Mouse (Mus musculus): ENCODE measurements around the gene Veph1.
A peak's percentile ranks its signal among the peaks of the same experiment; 100 is the strongest.

Gene Veph1

GRCm38 (mm10) chr3:66101074-66101473 lies 195.6 kb downstream of the Veph1 start:
- DNase-seq: no peak

GRCm38 (mm10) chr3:66091746-66092145 lies 204.9 kb downstream of the Veph1 start:
- no peak for DNase-seq

- DNase-seq: no peak
Measured at GRCm38 (mm10) chr3:66087608-66088007, 209.0 kb downstream of the Veph1 start.

- DNase-seq: no peak
Measured at GRCm38 (mm10) chr3:66083856-66084255, 212.8 kb downstream of the Veph1 start.

- no peak for DNase-seq
Measured at GRCm38 (mm10) chr3:66083407-66083806, 213.2 kb downstream of the Veph1 start.

- no peak for DNase-seq
Measured at GRCm38 (mm10) chr3:66082975-66083374, 213.7 kb downstream of the Veph1 start.

- DNase-seq: no peak
Measured at GRCm38 (mm10) chr3:66081363-66081736, 215.3 kb downstream of the Veph1 start.

GRCm38 (mm10) chr3:66080631-66081362 lies 215.8 kb downstream of the Veph1 start:
- DNase-seq: no peak

GRCm38 (mm10) chr3:66079886-66080285 lies 216.8 kb downstream of the Veph1 start:
- no peak for DNase-seq

- DNase-seq: no peak
Measured at GRCm38 (mm10) chr3:66078898-66079537, 217.6 kb downstream of the Veph1 start.

GRCm38 (mm10) chr3:66078026-66078721 lies 218.5 kb downstream of the Veph1 start:
- peak; percentile 51 to 74 for DNase-seq

- DNase-seq: no peak
Measured at GRCm38 (mm10) chr3:66070274-66070673, 226.4 kb downstream of the Veph1 start.

- peak in 1 of 2 experiments; percentile 8 for DNase-seq
Measured at GRCm38 (mm10) chr3:66063881-66064280, 232.8 kb downstream of the Veph1 start.

- DNase-seq: no peak
Measured at GRCm38 (mm10) chr3:66056912-66057311, 239.7 kb downstream of the Veph1 start.

GRCm38 (mm10) chr3:66055652-66056051 lies 241.0 kb downstream of the Veph1 start:
- DNase-seq: no peak

GRCm38 (mm10) chr3:66050092-66050886 lies 246.3 kb downstream of the Veph1 start:
- DNase-seq: no peak

GRCm38 (mm10) chr3:66040857-66041494 lies 255.7 kb downstream of the Veph1 start:
- DNase-seq: no peak

GRCm38 (mm10) chr3:66035226-66035625 lies 261.4 kb downstream of the Veph1 start:
- no peak for DNase-seq

- peak; percentile 14 to 22 for DNase-seq
Measured at GRCm38 (mm10) chr3:66033346-66033745, 263.3 kb downstream of the Veph1 start.

GRCm38 (mm10) chr3:66025454-66025853 lies 271.2 kb downstream of the Veph1 start:
- no peak for DNase-seq

- no peak for DNase-seq
Measured at GRCm38 (mm10) chr3:66024220-66024792, 272.3 kb downstream of the Veph1 start.

- DNase-seq: no peak
Measured at GRCm38 (mm10) chr3:66019171-66019570, 277.5 kb downstream of the Veph1 start.

All from cerebellum, postnatal 14 days (tissue).